Mouse (Mus musculus) stomach, embryonic 16.5 days (tissue): ENCODE results near the gene Ndufs5. TPM values are rescaled to one million over a fixed set of nuclear protein-coding genes. Genes with fewer than 3 reads are reported as not detected.

Experiments used
- ATAC-seq: fragments of 200-750 bp; cut with Nextera tagmentation; 2 replicates; pipeline ENCODE4 v1.8.0; 2017; ENCODE audit warnings: moderate number of reproducible peaks, moderate TSS enrichment; ENCODE audit not compliant: insufficient read depth, low FRiP score
- H3K27ac ChIP-seq: fragments of 300-500 bp; sonication (generic); 2 replicates; pipeline ENCODE4 v1.5.1; 2014; ENCODE audit warnings: low read length
- H3K27me3 ChIP-seq: fragments of 300-500 bp; sonication (generic); 2 replicates; pipeline ENCODE4 v1.6.1; 2014; ENCODE audit warnings: low read length, control low read depth, mixed read lengths; ENCODE audit not compliant: control insufficient read depth, insufficient read depth
- H3K36me3 ChIP-seq: fragments of 300-500 bp; sonication (generic); 2 replicates; pipeline ENCODE4 v1.6.1; 2014; ENCODE audit warnings: low read length; ENCODE audit not compliant: control insufficient read depth, insufficient read depth
- H3K4me1 ChIP-seq: fragments of 300-500 bp; sonication (generic); 2 replicates; pipeline ENCODE4 v1.6.1; 2014; ENCODE audit warnings: low read length, control low read depth, mixed read lengths; ENCODE audit not compliant: control insufficient read depth, insufficient read depth
- H3K4me2 ChIP-seq: fragments of 300-500 bp; sonication (generic); 2 replicates; pipeline ENCODE4 v1.6.1; 2014; ENCODE audit warnings: low read depth, low read length, mixed read lengths
- H3K4me3 ChIP-seq: fragments of 300-500 bp; sonication (generic); replicated peaks from 2 replicates; pipeline ENCODE4 v1.5.1; 2014; ENCODE audit warnings: mild to moderate bottlenecking, low read length
- H3K9ac ChIP-seq: fragments of 300-500 bp; sonication (generic); 2 replicates; pipeline ENCODE4 v1.6.1; 2014; ENCODE audit warnings: low read length
- H3K9me3 ChIP-seq: fragments of 300-500 bp; sonication (generic); replicated peaks from 2 replicates; pipeline ENCODE4 v1.6.1; 2016; ENCODE audit warnings: low read length, control low read depth; ENCODE audit not compliant: control insufficient read depth
- WGBS: fragments of 180-500 bp; shearing (Covaris S2); extraction: QIAGEN DNeasy Blood & Tissue Kit; methylation state at CpG from one replicate; pipeline ENCODE4 v1.1.7; 2014; 5-methylcytosine and 5-hydroxymethylcytosine counted together
- polyA plus RNA-seq: library from polyadenylated mRNA; unstranded; fragments of >200 nt; fragmentation: Nextera tagmentation; extraction: Ambion mirVana; gene quantifications from 2 replicates; pipeline ENCODE4 v1.2.1, GENCODE M21; 2015

Ndufs5 gene
- polyA plus RNA-seq, 1 experiment from 2014 or later, result 291 TPM

DNA sequence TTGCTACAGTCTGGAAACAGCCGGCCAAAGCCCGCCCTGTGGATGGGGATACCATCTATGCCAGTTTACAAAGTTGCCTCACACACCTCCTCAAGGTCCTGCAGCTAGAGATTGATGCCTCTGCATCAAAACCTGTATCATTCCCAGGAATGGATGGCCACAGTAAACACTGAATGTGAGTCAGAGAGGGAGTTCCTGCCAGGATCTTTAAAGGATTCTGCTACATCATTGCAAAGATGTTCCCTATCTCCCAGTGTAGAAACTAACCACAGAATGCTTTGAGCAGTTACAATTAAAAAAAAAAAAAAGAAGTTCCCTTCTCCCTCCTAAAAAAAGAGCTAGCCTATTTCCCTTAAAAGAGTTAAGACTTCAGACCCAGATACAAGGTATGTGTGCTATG, 12.7 kb downstream of the Ndufs5 start:
- no peak for ATAC-seq
- Histone ChIP-seq H3K27me3 (no peaks in the 10 kb centered on the region), H3K27ac (no peak overlapping the region), H3K9me3 (no peaks in the 10 kb centered on the region), H3K4me1 (no peaks in the 10 kb centered on the region), H3K4me3 (no peak overlapping the region), H3K9ac (no peak overlapping the region), H3K4me2 (no peak overlapping the region), H3K36me3 (no peaks in the 10 kb centered on the region)
- WGBS, result 92% methylated on average over 2 of the region's 2 CpGs

DNA sequence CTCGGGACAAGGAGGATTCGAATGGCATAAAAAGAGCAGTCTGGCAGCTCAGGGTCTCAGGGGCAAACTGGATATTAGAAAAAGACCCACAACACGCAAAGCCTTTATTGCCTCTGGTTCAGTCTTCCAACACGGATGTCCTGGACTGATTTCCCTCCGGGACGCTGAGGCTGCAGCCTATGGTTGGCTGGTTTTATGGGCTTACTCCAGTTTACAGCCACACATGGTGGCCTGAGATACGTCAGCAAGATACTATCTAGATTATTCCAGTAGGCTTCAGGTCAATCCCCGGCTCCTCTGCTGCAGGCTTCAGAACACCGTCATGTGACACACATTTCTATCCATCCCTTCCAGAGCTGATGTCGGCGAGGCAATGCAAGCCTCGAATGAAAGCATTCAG, 24.6 kb downstream of the Ndufs5 start:
- no peaks in the 10 kb centered on the region for H3K36me3 ChIP-seq
- no peak overlapping the region for H3K4me2 ChIP-seq
- 83% methylated on average over 12 of the region's 12 CpGs for WGBS
- no peak for ATAC-seq
- no peak overlapping the region for H3K9ac ChIP-seq
- no peak overlapping the region for H3K4me3 ChIP-seq
- no peaks in the 10 kb centered on the region for H3K9me3 ChIP-seq
- H3K27ac ChIP-seq, result no peak overlapping the region
- no peaks in the 10 kb centered on the region for H3K27me3 ChIP-seq
- H3K4me1 ChIP-seq, result no peaks in the 10 kb centered on the region

DNA sequence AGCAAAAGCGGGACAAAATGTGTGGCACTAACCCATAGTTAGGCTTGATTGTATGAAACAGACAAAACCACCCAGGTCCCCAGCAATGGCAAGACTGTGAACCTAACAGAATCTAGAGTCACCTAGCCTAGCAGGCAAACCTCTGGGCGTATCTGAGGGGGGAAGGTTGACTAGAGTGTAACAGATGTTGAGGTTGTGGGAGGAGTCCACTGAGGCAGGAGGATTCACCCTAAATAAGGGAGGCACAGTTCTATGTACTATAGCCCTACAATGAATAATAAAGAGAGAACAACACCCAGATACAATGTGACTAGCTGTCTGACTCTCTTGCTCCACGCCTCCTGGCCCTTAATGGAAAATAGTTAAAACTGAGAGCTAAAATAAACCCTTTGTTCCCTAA, 25.9 kb downstream of the Ndufs5 start:
- no peak overlapping the region for H3K27ac ChIP-seq
- H3K4me3 ChIP-seq, result no peak overlapping the region
- no peaks in the 10 kb centered on the region for H3K9me3 ChIP-seq
- no peak overlapping the region for H3K9ac ChIP-seq
- no peak for ATAC-seq
- no peaks in the 10 kb centered on the region for H3K4me1 ChIP-seq
- H3K27me3 ChIP-seq, result no peaks in the 10 kb centered on the region
- WGBS, result 84% methylated on average over 3 of the region's 3 CpGs
- no peaks in the 10 kb centered on the region for H3K36me3 ChIP-seq
- H3K4me2 ChIP-seq, result no peak overlapping the region

DNA sequence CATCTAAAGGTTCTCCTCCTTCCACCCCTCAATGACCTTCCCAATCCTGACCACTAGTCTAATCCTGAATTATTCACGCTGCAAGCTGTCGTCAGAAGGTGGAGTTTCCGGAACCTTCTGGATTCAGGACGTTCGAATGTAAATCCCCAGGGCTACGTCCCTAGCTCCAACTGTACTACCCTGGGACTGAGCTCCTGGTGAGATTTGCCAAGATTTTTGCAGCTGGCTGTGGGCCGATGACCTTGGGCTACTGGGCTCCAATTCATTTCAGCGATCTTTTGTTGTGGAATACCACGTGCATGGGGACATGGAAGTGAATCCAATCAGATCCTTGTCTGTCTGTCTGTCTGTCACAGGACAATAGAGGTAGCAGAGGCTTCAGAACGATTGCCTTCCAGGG, 27.7 kb downstream of the Ndufs5 start:
- H3K9ac ChIP-seq, result no peak overlapping the region

DNA sequence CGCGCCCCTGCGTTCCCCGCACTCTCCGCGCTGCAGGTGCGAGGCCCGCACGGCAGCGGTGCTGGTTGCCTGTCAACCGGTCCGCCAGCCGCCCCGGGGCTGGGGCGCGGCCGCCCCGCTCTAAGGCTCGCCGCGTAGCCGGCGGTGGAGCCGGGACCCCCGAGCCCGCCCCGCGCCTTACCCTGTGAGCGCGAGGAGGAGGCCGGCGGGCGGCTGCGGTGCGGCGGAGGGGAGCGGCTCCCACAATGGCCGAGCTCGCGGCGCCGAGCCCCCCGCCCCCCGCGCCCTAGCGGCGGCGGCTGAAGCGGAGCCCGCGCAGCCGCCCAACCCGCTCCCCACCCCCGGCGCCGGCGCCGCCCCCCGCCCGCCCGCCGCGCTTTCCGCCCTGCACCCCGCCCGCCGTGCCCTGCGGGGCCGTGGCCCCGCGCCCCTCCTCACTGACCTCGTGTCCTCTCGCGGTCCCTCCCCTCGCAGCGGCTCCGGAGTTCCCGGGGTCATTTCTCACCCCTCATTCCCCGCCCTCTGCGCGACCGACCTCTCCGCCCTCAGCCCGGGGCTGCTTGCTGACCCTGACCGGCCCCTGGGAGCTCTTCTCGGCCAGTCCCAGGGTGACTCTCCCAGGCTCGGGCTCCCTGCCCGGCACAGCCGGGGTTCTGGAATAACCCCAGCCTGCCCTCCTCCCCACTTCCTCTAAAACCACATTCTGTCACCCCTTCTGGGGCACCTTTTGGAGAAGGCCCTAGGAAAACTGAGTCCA, 30.8 kb downstream of the Ndufs5 start:
- H3K36me3 ChIP-seq, result no peaks in the 10 kb centered on the region
- H3K4me2 ChIP-seq, result peak overlapping the region; percentile 97
- H3K27me3 ChIP-seq, result peaks cover 12% of the 10 kb centered on the region; the same call in 1 of the 2 replicates
- H3K9ac ChIP-seq, result peak overlapping the region; percentile 85
- H3K4me3 ChIP-seq, result peak overlapping the region; percentile 81
- 0% methylated on average over 62 of the region's 89 CpGs for WGBS
- 0 out of 2 replicates have a peak overlapping the region, but pooled peaks have one; percentile 17 for H3K27ac ChIP-seq
- ATAC-seq, result peak; percentile 74; the same call in 1 of the 2 replicates
- H3K4me1 ChIP-seq, result peaks cover 5% of the 10 kb centered on the region; the same call in 1 of the 2 replicates
- H3K9me3 ChIP-seq, result no peaks in the 10 kb centered on the region

More for the DNA sequence above, 27.7 kb downstream of the Ndufs5 start:
- Histone ChIP-seq H3K27me3 (peaks cover 8% of the 10 kb centered on the region; the same call in 1 of the 2 replicates), H3K36me3 (no peaks in the 10 kb centered on the region), H3K27ac (no peak overlapping the region), H3K4me2 (no peak overlapping the region), H3K4me3 (no peak overlapping the region), H3K9me3 (no peaks in the 10 kb centered on the region), H3K4me1 (peaks cover 5% of the 10 kb centered on the region; the same call in 1 of the 2 replicates)
- WGBS, result 83% methylated on average over 10 of the region's 10 CpGs
- ATAC-seq, result no peak

DNA sequence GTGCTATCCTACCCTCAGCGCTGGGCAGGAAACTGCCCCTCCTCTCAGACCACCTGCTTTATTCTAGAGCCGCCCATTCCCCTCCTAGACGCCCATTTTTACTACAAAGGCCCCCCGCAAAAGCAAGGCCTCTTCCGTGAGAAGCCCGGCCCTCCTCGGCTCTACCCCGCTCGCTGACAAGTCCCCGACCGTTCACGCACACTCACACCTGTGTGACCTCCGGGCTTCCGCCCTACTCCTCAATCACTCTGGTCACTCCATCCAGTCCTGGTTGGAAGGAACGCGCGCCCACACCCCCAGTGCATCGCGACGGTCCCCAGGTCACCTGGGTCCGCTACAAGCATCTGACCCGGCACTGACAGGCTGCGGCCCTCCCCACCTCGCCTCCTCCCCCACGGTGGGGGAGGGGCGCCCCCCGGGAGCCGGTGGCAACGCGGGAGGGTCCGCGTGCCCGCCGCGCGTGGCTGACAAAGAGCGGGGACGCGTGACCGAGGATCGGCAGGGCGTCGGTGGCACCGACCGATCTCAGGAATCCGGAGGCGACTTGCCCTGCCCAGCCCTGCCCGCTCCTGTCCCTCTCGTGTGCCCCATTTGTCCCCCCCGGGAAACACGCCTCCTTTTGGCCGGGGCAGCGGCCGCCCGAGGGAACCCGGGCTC, 31.5 kb downstream of the Ndufs5 start:
- no peaks in the 10 kb centered on the region for H3K9me3 ChIP-seq
- peak overlapping the region; percentile 97 for H3K4me2 ChIP-seq
- peak overlapping the region; percentile 85 for H3K9ac ChIP-seq
- no peaks in the 10 kb centered on the region for H3K36me3 ChIP-seq
- peaks cover 12% of the 10 kb centered on the region; the same call in 1 of the 2 replicates for H3K27me3 ChIP-seq
- under 1% methylated on average over 56 of the region's 56 CpGs for WGBS
- H3K27ac ChIP-seq, result no peak overlapping the region
- peak; percentile 29; the same call in 1 of the 2 replicates for ATAC-seq
- H3K4me1 ChIP-seq, result peaks cover 5% of the 10 kb centered on the region; the same call in 1 of the 2 replicates
- peak overlapping the region; percentile 81 for H3K4me3 ChIP-seq

DNA sequence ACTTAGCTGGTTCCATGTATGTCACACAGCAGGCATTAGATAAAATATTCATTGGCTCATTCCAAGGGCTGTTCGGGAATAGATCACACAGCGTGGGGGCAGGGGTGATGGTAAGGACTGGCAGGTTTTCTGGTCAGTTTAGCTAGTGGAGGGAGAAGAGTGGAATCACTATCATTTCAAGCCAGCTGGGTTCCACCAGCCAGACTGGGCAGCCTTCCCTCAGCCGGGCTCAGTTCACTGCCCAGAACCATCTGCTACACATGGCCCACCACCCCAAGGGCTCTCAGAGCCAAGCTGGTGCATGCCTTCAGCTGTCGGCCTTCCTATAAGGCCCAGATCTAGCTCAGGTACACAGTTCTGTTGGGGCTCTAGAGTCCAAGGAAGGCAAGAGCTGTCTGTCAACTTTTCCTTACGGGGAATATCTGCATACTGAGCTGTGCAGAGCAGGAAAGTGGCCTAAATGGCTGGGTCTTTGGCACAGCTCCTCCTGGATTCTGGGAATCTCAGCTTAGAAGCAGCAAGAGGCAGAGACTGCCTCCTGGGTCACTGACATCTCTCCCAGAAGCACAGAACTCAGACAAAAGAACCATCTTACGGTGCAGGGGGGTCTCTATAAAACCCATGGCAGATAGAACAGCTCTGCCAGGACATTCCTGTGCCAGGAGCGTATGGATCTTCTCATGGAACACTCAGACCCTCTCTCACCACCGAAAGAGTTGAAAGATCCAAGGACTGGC, 32.3 kb downstream of the Ndufs5 start:
- no peaks in the 10 kb centered on the region for H3K9me3 ChIP-seq
- no peaks in the 10 kb centered on the region for H3K36me3 ChIP-seq
- 65% methylated on average over 8 of the region's 8 CpGs for WGBS
- H3K27me3 ChIP-seq, result peaks cover 12% of the 10 kb centered on the region; the same call in 1 of the 2 replicates
- no peak overlapping the region for H3K9ac ChIP-seq
- no peak overlapping the region for H3K27ac ChIP-seq
- no peak for ATAC-seq
- peak overlapping the region; percentile 97 for H3K4me2 ChIP-seq
- H3K4me3 ChIP-seq, result peak overlapping the region; percentile 81; the same call in 1 of the 2 replicates
- peaks cover 13% of the 10 kb centered on the region for H3K4me1 ChIP-seq

DNA sequence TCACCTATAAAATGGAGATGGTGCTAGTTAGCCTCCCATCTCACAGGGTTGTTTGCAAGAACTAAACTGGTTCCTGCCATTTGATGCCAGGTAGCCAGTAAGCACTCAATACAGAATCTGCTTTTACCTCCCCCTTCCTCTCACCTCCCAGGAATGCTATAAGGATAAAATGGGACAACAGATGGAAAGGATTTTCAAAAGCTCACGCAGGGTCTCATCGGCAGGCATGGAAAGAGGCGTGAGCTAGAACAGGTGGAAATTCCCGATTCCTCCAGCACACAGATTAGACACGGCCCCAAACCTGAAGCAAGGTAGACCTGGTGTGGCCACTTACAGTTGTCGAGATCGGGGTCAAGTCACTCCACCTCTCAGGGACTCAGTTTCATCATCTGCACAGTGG, 33.0 kb downstream of the Ndufs5 start:
- H3K9me3 ChIP-seq, result no peaks in the 10 kb centered on the region
- no peak overlapping the region for H3K27ac ChIP-seq
- WGBS, result 77% methylated on average over 7 of the region's 7 CpGs
- no peak overlapping the region for H3K9ac ChIP-seq
- H3K4me3 ChIP-seq, result no peak overlapping the region
- peaks cover 14% of the 10 kb centered on the region for H3K4me1 ChIP-seq
- ATAC-seq, result no peak
- H3K27me3 ChIP-seq, result peaks cover 12% of the 10 kb centered on the region; the same call in 1 of the 2 replicates
- H3K36me3 ChIP-seq, result no peaks in the 10 kb centered on the region
- H3K4me2 ChIP-seq, result no peak overlapping the region
